In genomic region chr11:62997039-62997717, GRCm38 (mm10) we compare ENCODE assay signal across 9 mouse cellular contexts. TPM values are rescaled to one million over a fixed set of nuclear protein-coding genes. Genes with fewer than 3 reads are reported as not detected.
A peak's percentile ranks its signal among the peaks of the same experiment; 100 is the strongest.
DNase-seq lines count a peak whose midpoint lies in the region; ATAC-seq lines count a peak whose summit lies in the region.
"Had no signal": no experiment of that assay in that cellular context is flagged by ENCODE, and none has a peak within 500 bp of the region (broad histone marks: within the 10 kb centered on the region; RNA-seq: fewer than 3 reads in every experiment).

No protein-coding gene starts in this region.

- no peak overlapping the region for H3K4me2 ChIP-seq in hindbrain, embryonic 13.5 days
- no peak overlapping the region for H3K4me2 ChIP-seq in hindbrain, embryonic 12.5 days (replicated peaks)
- no peak overlapping the region for H3K4me2 ChIP-seq in embryonic facial prominence, embryonic 12.5 days (replicated peaks)
- H3K4me2 ChIP-seq in lung, embryonic 16.5 days (ENCODE audit: low read depth, low read length) = peak overlapping the region; percentile 30; the same call in 1 of the 2 replicates

- peak; percentile 21 for DNase-seq in R1 (ENCODE audit: low read depth, low spot score)
- DNase-seq in layer of hippocampus, adult 8-10 months (ENCODE audit: low spot score in 2 of 2) = no peak

- no peaks in the 10 kb centered on the region for H3K9me3 ChIP-seq in hindbrain, embryonic 13.5 days
- no peaks in the 10 kb centered on the region for H3K9me3 ChIP-seq in hindbrain, embryonic 12.5 days (replicated peaks)
- H3K9me3 ChIP-seq in embryonic facial prominence, embryonic 12.5 days = no peaks in the 10 kb centered on the region
- H3K9me3 ChIP-seq in lung, embryonic 16.5 days (ENCODE audit: control insufficient read depth, low read length) = no peaks in the 10 kb centered on the region

- no peaks in the 10 kb centered on the region for H3K27me3 ChIP-seq in hindbrain, embryonic 13.5 days
- H3K27me3 ChIP-seq in hindbrain, embryonic 12.5 days = no peaks in the 10 kb centered on the region
- H3K27me3 ChIP-seq in embryonic facial prominence, embryonic 12.5 days = no peaks in the 10 kb centered on the region
- H3K27me3 ChIP-seq in lung, embryonic 16.5 days (ENCODE audit: control insufficient read depth, insufficient read depth, low read depth, low read length) = no peaks in the 10 kb centered on the region

- 0 out of 2 replicates have a peak overlapping the region, but pooled peaks have one; percentile 12 for H3K27ac ChIP-seq in hindbrain, embryonic 13.5 days
- H3K27ac ChIP-seq in hindbrain, embryonic 12.5 days = no peak overlapping the region
- 0 out of 2 replicates have a peak overlapping the region, but pooled peaks have one; percentile 50 for H3K27ac ChIP-seq in embryonic facial prominence, embryonic 12.5 days
- peak overlapping the region; percentile 95 for H3K27ac ChIP-seq in lung, embryonic 16.5 days (ENCODE audit: low read length)

- no peak overlapping the region; the same call in 1 of the 2 replicates for H3K9ac ChIP-seq in hindbrain, embryonic 13.5 days
- no peak overlapping the region for H3K9ac ChIP-seq in hindbrain, embryonic 12.5 days
- no peak overlapping the region for H3K9ac ChIP-seq in embryonic facial prominence, embryonic 12.5 days
- peak overlapping the region; percentile 28 for H3K9ac ChIP-seq in lung, embryonic 16.5 days (ENCODE audit: low read length)

- no peak overlapping the region for H3K4me3 ChIP-seq in hindbrain, embryonic 13.5 days
- no peak overlapping the region for H3K4me3 ChIP-seq in hindbrain, embryonic 12.5 days
- H3K4me3 ChIP-seq in embryonic facial prominence, embryonic 12.5 days = no peak overlapping the region
- H3K4me3 ChIP-seq in lung, embryonic 16.5 days (ENCODE audit: low read length) = no peak overlapping the region

- peaks cover 12% of the 10 kb centered on the region for H3K4me1 ChIP-seq in hindbrain, embryonic 13.5 days (replicated peaks)
- H3K4me1 ChIP-seq in hindbrain, embryonic 12.5 days = 0 out of 2 replicates have a peak, but pooled peaks cover 4% of the 10 kb centered on the region
- peaks cover 21% of the 10 kb centered on the region for H3K4me1 ChIP-seq in embryonic facial prominence, embryonic 12.5 days
- peaks cover 40% of the 10 kb centered on the region for H3K4me1 ChIP-seq in lung, embryonic 16.5 days (replicated peaks; ENCODE audit: control insufficient read depth, insufficient read depth, low read length)

- WGBS in hindbrain, embryonic 13.5 days = 79% methylated on average over 5 of the region's 5 CpGs
- WGBS in hindbrain, embryonic 12.5 days = 86% methylated on average over 5 of the region's 5 CpGs
- WGBS in embryonic facial prominence, embryonic 12.5 days = 79% methylated on average over 5 of the region's 5 CpGs
- 35% methylated on average over 5 of the region's 5 CpGs for WGBS in lung, embryonic 16.5 days

- H3K36me3 ChIP-seq in hindbrain, embryonic 13.5 days = no peaks in the 10 kb centered on the region
- no peaks in the 10 kb centered on the region for H3K36me3 ChIP-seq in hindbrain, embryonic 12.5 days
- no peaks in the 10 kb centered on the region for H3K36me3 ChIP-seq in embryonic facial prominence, embryonic 12.5 days
- no peaks in the 10 kb centered on the region for H3K36me3 ChIP-seq in lung, embryonic 16.5 days (ENCODE audit: control insufficient read depth, insufficient read depth, low read length)

- no peak for ATAC-seq in hindbrain, embryonic 13.5 days (ENCODE audit: low FRiP score)
- no peak for ATAC-seq in hindbrain, embryonic 12.5 days (ENCODE audit: low FRiP score)
- no peak for ATAC-seq in embryonic facial prominence, embryonic 12.5 days (ENCODE audit: insufficient number of reproducible peaks, insufficient read depth, low FRiP score, low TSS enrichment)
- peak; percentile 75 for ATAC-seq in lung, embryonic 16.5 days (ENCODE audit: low read depth)
- no peak for ATAC-seq in megakaryocyte progenitor cell, adult 5-6 weeks (replicated peaks; ENCODE audit: poor library complexity)

RNA-seq across cellular contexts. Expression of gene Cdrt4, which starts 46.2 kb away (rescaled TPM):
- polyA plus RNA-seq in hindbrain, embryonic 13.5 days (2015; fragmentation: Nextera tagmentation; extraction: Ambion mirVana) = 0.32 TPM in 1 of 2 replicates, not detected in the other
- not detected in 2 replicates for polyA plus RNA-seq in hindbrain, embryonic 12.5 days (2016; fragmentation: Nextera tagmentation; extraction: Ambion mirVana)
- polyA plus RNA-seq in embryonic facial prominence, embryonic 12.5 days (2016; fragmentation: Nextera tagmentation; extraction: Ambion mirVana) = 0.32 TPM in 1 of 2 replicates, not detected in the other
- 0.21 and 0.52 TPM in 2 replicates for polyA plus RNA-seq in lung, embryonic 16.5 days (2015; fragmentation: Nextera tagmentation; extraction: Ambion mirVana)
- total RNA-seq in megakaryocyte progenitor cell, adult 5-6 weeks (2015) = not detected in 2 replicates
- total RNA-seq in megakaryocyte progenitor cell, adult 5-6 weeks (2017) = not detected in 2 replicates
- under 1 TPM in 1 of 4 experiments, not detected in 3; 0.66 TPM for total RNA-seq in layer of hippocampus, adult 8-10 months (2022)
- total RNA-seq: gastrocnemius, adult 18-20 months; layer of hippocampus, postnatal 14 days had no signal
